Mouse (Mus musculus): ENCODE measurements at regions not wholly inside any gene's neighbourhood (a gene's known extent, or its start where the extent isn't known, plus 50 kb on each side); places are given as distances from the start of the nearest gene placed in this dataset.
"Not testable (repeated sequence)": the region's sequence is repeated elsewhere in the genome, so short reads cannot be mapped to it uniquely, and the experiment has no call there.

- DNase-seq (ENCODE audit: low spot score) = no peak
Observed at GRCm38 (mm10) chr4:94397284-94397683, 159.1 kb upstream of the Gm10306 start.

DNA sequence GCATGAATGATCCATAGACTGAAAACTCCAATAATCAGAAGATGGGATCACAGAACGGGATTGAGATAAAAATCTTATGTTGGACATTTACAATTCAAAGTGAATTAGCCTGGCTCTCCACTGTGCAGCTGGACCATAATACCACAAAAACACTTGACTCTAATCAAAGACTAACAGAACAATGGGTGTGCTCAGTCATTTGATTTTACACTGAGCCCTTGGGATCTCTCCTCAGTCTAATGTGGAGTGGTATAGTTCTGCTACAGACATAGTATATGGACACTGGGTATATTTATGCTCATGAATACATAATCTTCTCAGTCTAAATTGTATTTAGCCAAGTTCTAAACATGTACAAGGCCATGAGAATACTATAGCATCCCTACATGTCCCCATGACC is 149.4 kb upstream of the Gm10306 start:
- no peak for DNase-seq (ENCODE audit: low spot score)

- no peak for DNase-seq (ENCODE audit: low spot score)
Observed at GRCm38 (mm10) chr4:94407503-94407902, 148.8 kb upstream of the Gm10306 start.

DNA sequence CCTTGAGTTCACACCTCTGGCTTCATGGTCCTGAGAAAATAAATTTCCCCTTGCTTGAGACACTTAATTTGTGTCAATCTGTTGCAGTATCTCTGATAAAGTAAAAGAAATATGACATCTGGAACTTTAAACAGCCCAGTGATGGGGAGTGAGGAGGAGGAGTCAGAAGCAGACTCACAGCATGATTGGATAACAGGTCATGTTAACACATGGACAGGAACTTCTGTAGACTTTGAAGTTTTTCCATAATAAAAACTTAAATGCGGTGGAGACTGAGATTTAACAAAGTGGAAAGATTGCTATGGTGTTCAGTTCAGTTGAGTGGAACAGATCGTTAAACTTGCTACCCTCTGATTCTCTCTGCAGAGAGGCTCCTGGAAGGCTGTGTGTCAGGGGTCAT is 143.7 kb upstream of the Gm10306 start:
- no peak for DNase-seq (ENCODE audit: low spot score)

GRCm38 (mm10) chr4:94425525-94425924 is 130.8 kb upstream of the Gm10306 start:
- DNase-seq (ENCODE audit: low spot score) = not testable (repeated sequence)

DNA sequence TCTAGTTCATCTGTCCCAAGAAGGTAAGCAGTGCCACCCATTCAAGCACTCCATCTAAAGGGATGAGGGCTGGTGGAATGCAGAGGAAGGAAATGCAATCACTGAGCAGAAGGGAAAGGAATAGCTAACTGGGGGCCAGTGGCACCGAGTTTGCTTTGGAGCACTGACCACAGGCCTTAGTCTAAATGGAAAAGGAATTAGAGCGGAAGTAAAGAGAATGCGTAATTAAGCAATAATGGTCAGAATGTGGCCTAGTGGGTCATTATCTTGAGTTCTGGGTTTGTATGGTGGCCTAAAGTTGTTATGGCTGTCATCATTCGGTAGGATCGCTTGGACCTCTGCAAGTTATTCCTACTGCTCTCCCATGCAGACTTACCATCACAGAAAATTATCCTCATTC is 128.8 kb upstream of the Gm10306 start:
- DNase-seq (ENCODE audit: low spot score) = no peak

GRCm38 (mm10) chr4:94432005-94432404 is 124.3 kb upstream of the Gm10306 start:
- no peak for DNase-seq (ENCODE audit: low spot score)

DNA sequence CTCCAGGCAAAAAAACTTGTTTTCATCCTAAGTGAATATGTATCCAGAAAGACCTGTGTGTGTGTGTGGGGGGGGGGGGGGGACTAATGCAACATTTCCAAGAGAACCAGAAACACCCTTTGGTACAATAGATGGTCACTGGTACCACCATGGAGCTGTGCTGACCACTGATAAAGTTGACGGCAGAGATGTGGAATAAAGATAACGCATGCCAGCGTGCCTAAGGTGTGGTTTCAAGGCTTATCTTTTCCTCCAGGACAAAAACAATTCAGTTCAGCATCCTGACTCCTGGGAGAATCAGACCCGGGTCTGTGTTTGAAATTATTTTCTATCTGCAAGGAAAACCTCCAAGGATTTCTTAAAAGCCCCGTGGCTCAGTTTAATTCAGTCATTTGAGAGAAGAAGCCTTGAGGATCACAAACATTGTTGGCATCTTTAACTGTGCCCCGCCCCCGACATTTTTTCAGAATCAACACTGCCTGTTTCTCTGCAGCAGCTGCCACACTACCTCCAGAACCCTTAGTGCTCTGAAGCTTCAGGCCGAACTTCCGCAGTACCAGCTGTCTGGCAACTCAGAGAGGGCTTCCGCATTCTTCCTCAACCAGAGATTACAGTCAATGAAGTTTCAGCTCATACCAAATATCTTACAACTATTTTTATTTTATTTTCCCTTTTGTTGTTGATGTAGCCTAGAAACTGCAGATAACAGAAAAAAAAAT is 118.5 kb upstream of the Gm10306 start:
- peak; percentile 8 for DNase-seq (ENCODE audit: low spot score)

DNA sequence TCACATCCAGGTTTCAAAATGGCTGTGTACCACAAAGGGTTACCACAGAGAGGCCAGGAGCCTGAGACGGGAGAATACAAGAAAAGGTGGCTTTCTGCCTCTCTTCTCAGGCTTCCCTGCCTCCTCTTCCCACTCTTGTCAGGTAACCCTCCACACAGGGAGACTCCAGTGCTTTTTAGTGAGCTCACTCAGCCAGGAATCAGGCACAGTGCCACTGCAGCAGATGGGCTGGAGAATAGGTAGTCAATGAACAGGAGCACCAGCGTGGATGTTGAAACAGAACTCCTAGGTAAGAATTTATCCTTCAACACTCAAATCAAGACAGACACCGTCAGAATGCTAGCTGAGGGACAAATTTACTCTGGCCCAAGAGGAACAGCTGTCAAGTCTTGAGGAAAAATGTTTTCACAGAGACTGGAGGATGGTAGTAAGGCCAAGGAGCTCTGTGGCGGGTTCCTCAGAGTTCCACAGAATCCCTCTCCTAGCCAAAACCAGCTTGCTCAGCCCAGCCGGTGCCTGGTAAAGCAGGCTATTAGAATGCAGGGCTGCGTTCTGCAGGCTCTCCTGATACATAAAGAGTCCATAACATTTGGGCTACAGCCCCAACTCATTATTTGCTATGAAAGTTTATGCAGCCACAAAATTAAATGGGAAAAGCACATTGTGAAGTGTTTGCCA is 117.0 kb upstream of the Gm10306 start:
- DNase-seq (ENCODE audit: low spot score) = peak; percentile 25

GRCm38 (mm10) chr4:94446604-94447003 is 109.7 kb upstream of the Gm10306 start:
- no peak for DNase-seq (ENCODE audit: low spot score)

Measured in layer of hippocampus, adult 11-12 months (tissue).